Mouse (Mus musculus) midbrain, embryonic 15.5 days (tissue): ENCODE measurements around the gene Gm14569. TPM values are rescaled to one million over a fixed set of nuclear protein-coding genes. Genes with fewer than 3 reads are reported as not detected.
A peak's percentile ranks its signal among the peaks of the same experiment; 100 is the strongest.

Experiments
- ATAC-seq: fragments of 200-750 bp; cut with Nextera tagmentation; replicated peaks from 2 replicates; pipeline ENCODE4 v1.8.0; 2017; ENCODE audit warnings: moderate TSS enrichment
- H3K27ac ChIP-seq: fragments of 300-500 bp; sonication (generic); 2 replicates; pipeline ENCODE4 v1.5.1; 2015; ENCODE audit warnings: mild to moderate bottlenecking, inconsistent platforms
- H3K27me3 ChIP-seq: fragments of 300-500 bp; sonication (generic); replicated peaks from 2 replicates; pipeline ENCODE4 v1.6.1; 2015; ENCODE audit warnings: inconsistent platforms
- H3K36me3 ChIP-seq: fragments of 300-500 bp; sonication (generic); replicated peaks from 2 replicates; pipeline ENCODE4 v1.6.1; 2015; ENCODE audit warnings: inconsistent platforms
- H3K4me1 ChIP-seq: fragments of 300-500 bp; sonication (generic); 2 replicates; pipeline ENCODE4 v1.6.1; 2015; ENCODE audit warnings: inconsistent platforms
- H3K4me2 ChIP-seq: fragments of 300-500 bp; sonication (generic); 2 replicates; pipeline ENCODE4 v1.6.1; 2015; ENCODE audit warnings: inconsistent platforms, mild to moderate bottlenecking, moderate library complexity
- H3K4me3 ChIP-seq: fragments of 300-500 bp; sonication (generic); 2 replicates; pipeline ENCODE4 v1.5.1; 2015; ENCODE audit warnings: mild to moderate bottlenecking, inconsistent platforms
- H3K9ac ChIP-seq: fragments of 300-500 bp; sonication (generic); 2 replicates; pipeline ENCODE4 v1.6.1; 2015; ENCODE audit warnings: mild to moderate bottlenecking, inconsistent platforms
- H3K9me3 ChIP-seq: fragments of 300-500 bp; sonication (generic); 2 replicates; pipeline ENCODE4 v1.6.1; 2016; ENCODE audit warnings: inconsistent platforms
- WGBS: fragments of 180-500 bp; shearing (Covaris S2); methylation state at CpG from one replicate; pipeline ENCODE4 v1.1.7; 2015; ENCODE audit warnings: mixed read lengths; 5-methylcytosine and 5-hydroxymethylcytosine counted together
- microRNA-seq: library from miRNA; unstranded; fragments of <30 nt; microRNA quantifications from one replicate; pipeline ENCODE4, GENCODE M21; 2016
- polyA plus RNA-seq: library from polyadenylated mRNA; unstranded; fragments of >200 nt; fragmentation: Nextera tagmentation; extraction: Ambion mirVana; gene quantifications from 2 replicates; pipeline ENCODE4 v1.2.1, GENCODE M21; 2015

Gene Gm14569
- polyA plus RNA-seq, 1 experiment from 2014 or later = not detected

GRCm38 (mm10) chrX:36437932-36438331 is 53.7 kb downstream of the Gm14569 start:
- H3K9me3 ChIP-seq = no peaks in the 10 kb centered on the region
- ATAC-seq = no peak
- H3K4me1 ChIP-seq = no peaks in the 10 kb centered on the region
- WGBS = 92% methylated on average over 1 of the region's 1 CpGs
- no peaks in the 10 kb centered on the region for H3K27me3 ChIP-seq
- H3K9ac ChIP-seq = no peak overlapping the region
- H3K36me3 ChIP-seq = no peaks in the 10 kb centered on the region
- H3K27ac ChIP-seq = no peak overlapping the region
- no peak overlapping the region for H3K4me2 ChIP-seq
- H3K4me3 ChIP-seq = no peak overlapping the region

DNA sequence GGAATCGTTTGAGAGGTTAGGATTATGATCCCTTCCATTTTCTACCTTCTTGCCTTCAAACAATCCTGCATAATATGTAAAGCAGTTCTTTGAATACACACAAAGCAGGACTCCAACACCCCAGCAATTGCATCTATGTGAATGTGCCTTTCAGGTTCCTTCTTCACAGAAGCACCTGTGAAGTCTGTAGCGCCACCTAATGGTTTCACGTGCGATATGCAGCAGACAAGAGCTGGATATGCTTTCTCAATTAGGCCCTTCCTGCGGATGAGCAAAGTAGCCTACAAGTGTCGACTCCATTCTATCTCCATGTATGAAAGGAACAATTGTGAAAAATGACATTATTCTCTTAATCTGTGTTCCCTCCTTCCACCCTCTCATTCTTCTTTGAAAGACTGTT is 56.6 kb downstream of the Gm14569 start:
- Histone ChIP-seq H3K27me3 (no peaks in the 10 kb centered on the region), H3K36me3 (no peaks in the 10 kb centered on the region), H3K27ac (no peak overlapping the region), H3K9me3 (no peaks in the 10 kb centered on the region), H3K9ac (no peak overlapping the region), H3K4me3 (no peak overlapping the region), H3K4me2 (no peak overlapping the region), H3K4me1 (no peaks in the 10 kb centered on the region)
- no peak for ATAC-seq
- 46% methylated on average over 6 of the region's 6 CpGs for WGBS

- no peak overlapping the region for H3K4me2 ChIP-seq
- H3K27me3 ChIP-seq = no peaks in the 10 kb centered on the region
- no peak overlapping the region for H3K4me3 ChIP-seq
- H3K36me3 ChIP-seq = no peaks in the 10 kb centered on the region
- WGBS = 77% methylated on average over 3 of the region's 3 CpGs
- no peak for ATAC-seq
- H3K9ac ChIP-seq = no peak overlapping the region
- H3K4me1 ChIP-seq = no peaks in the 10 kb centered on the region
- no peaks in the 10 kb centered on the region for H3K9me3 ChIP-seq
- H3K27ac ChIP-seq = no peak overlapping the region
These were observed 72.5 kb downstream of the Gm14569 start for GRCm38 (mm10) chrX:36419153-36419552.

- Histone ChIP-seq H3K9me3 (no peaks in the 10 kb centered on the region), H3K27ac (no peak overlapping the region), H3K27me3 (no peaks in the 10 kb centered on the region), H3K9ac (no peak overlapping the region), H3K4me1 (no peaks in the 10 kb centered on the region), H3K36me3 (no peaks in the 10 kb centered on the region), H3K4me2 (no peak overlapping the region), H3K4me3 (no peak overlapping the region)
- ATAC-seq = no peak
- 70% methylated on average over 6 of the region's 6 CpGs for WGBS
These were observed 89.3 kb downstream of the Gm14569 start for GRCm38 (mm10) chrX:36402316-36402715.

DNA sequence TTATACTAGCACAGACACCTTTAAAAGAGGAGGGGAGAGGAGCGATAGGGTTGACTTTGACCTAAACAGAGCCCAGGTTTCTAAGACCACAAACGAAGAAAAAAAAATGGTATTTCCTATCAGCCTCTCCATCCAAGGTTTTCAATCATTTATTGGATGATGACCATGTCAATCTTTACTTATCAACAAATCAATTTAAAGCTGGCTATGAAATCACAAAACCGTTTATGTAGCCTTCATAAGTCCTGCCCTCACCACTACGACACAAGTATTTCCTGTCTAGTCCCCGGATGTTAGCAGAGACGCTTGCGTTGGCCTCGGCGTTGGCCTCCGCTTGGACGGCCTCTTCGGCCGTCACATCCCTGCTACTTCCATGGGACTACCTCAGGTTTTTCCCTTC is 90.7 kb downstream of the Gm14569 start, which contains the start of gene Gm6268:
Gene Gm6268 (plus strand): TSS at position 301 of the 400 bp plus-strand sequence.
- Histone ChIP-seq H3K27me3 (no peaks in the 10 kb centered on the region), H3K9me3 (no peaks in the 10 kb centered on the region), H3K36me3 (no peaks in the 10 kb centered on the region), H3K4me3 (no peak within 1 kb of the TSS), H3K4me2 (no peak within 1 kb of the TSS), H3K9ac (no peak within 1 kb of the TSS), H3K4me1 (no peaks in the 10 kb centered on the region), H3K27ac (no peak within 1 kb of the TSS)
- WGBS = 94% methylated on average over 13 of the region's 13 CpGs
- no peak for ATAC-seq

- ATAC-seq = peak; percentile 81
- Histone ChIP-seq H3K9ac (no peak overlapping the region), H3K9me3 (no peaks in the 10 kb centered on the region), H3K4me2 (no peak overlapping the region), H3K4me1 (no peaks in the 10 kb centered on the region), H3K27ac (no peak overlapping the region), H3K27me3 (no peaks in the 10 kb centered on the region), H3K4me3 (no peak overlapping the region), H3K36me3 (no peaks in the 10 kb centered on the region)
- WGBS = 48% methylated on average over 6 of the region's 6 CpGs
These were observed 98.4 kb downstream of the Gm14569 start for GRCm38 (mm10) chrX:36393279-36393678.

- Histone ChIP-seq H3K9ac (no peak overlapping the region), H3K27me3 (no peaks in the 10 kb centered on the region), H3K27ac (no peak overlapping the region), H3K4me3 (no peak overlapping the region), H3K9me3 (no peaks in the 10 kb centered on the region), H3K4me1 (no peaks in the 10 kb centered on the region), H3K4me2 (no peak overlapping the region), H3K36me3 (no peaks in the 10 kb centered on the region)
- ATAC-seq = no peak
- WGBS = 70% methylated on average over 6 of the region's 6 CpGs
These were observed 99.0 kb downstream of the Gm14569 start for GRCm38 (mm10) chrX:36392672-36393071.

DNA sequence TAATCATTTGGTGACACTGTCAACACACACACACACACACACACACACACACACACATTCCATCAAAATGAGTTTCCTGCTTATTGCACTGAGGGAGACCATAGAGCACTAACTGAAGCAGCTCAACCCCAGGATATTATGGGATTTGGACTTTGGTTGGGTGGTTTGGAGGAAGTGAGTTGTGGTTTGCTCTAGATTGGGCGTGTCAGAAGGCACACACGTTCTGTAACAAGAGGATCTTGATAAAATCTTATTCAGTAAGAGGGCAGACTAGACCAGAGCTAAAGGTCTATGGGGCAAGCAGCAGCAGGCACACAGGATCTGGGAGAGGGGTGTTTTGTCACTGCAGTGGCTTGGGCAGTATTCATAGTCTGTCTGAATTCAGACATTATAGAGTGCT is 101.1 kb downstream of the Gm14569 start:
- WGBS = 69% methylated on average over 2 of the region's 2 CpGs
- no peak overlapping the region for H3K4me3 ChIP-seq
- H3K36me3 ChIP-seq = no peaks in the 10 kb centered on the region
- H3K9ac ChIP-seq = no peak overlapping the region
- H3K4me2 ChIP-seq = no peak overlapping the region
- no peaks in the 10 kb centered on the region for H3K9me3 ChIP-seq
- H3K4me1 ChIP-seq = no peaks in the 10 kb centered on the region
- no peaks in the 10 kb centered on the region for H3K27me3 ChIP-seq
- ATAC-seq = no peak
- H3K27ac ChIP-seq = no peak overlapping the region

GRCm38 (mm10) chrX:36389971-36390370 is 101.7 kb downstream of the Gm14569 start:
- Histone ChIP-seq H3K36me3 (no peaks in the 10 kb centered on the region), H3K27me3 (no peaks in the 10 kb centered on the region), H3K4me3 (no peak overlapping the region), H3K4me2 (no peak overlapping the region), H3K4me1 (no peaks in the 10 kb centered on the region), H3K9ac (no peak overlapping the region), H3K9me3 (no peaks in the 10 kb centered on the region), H3K27ac (no peak overlapping the region)
- no peak for ATAC-seq
- 37% methylated on average over 3 of the region's 3 CpGs for WGBS

DNA sequence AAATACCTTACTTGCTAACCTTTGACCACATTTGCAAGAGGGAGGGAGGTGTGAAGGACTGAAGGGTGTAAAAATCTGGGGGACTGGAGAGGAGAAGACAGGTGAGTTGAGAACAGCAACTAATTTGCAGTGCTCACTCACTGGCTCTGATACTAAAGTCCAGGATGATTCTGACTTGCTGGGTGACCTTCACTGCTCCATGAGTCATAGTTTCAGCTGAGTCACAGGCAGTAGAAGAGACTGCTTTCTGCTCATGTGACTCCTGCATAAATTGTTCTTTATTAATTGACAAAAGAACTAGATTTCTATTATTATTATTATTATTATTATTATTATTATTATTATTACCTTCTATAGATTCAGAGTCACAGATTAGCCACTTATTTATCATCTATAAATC is 106.3 kb downstream of the Gm14569 start:
- Histone ChIP-seq H3K27me3 (no peaks in the 10 kb centered on the region), H3K27ac (no peak overlapping the region), H3K4me2 (no peak overlapping the region), H3K9ac (no peak overlapping the region), H3K4me3 (no peak overlapping the region), H3K36me3 (no peaks in the 10 kb centered on the region), H3K4me1 (no peaks in the 10 kb centered on the region), H3K9me3 (no peaks in the 10 kb centered on the region)
- ATAC-seq = no peak

Small RNA genes within 50 kb of the gene (microRNA-seq; reads per million reads assigned to microRNA genes)
- gene Gm44485 = not detected

Other genes with a start within 250 kb of the Gm14569 start
- 0.44 and 0.46 TPM in 2 replicates for gene Lonrf3, start 163.5 kb downstream of the Gm14569 start, polyA plus RNA-seq
- gene Gm6268, start 90.5 kb downstream of the Gm14569 start, polyA plus RNA-seq = not detected in 2 replicates
- gene Pgrmc1, start 106.4 kb upstream of the Gm14569 start, polyA plus RNA-seq = 682 and 686 TPM in 2 replicates
- gene Akap17b, start 153.6 kb upstream of the Gm14569 start, polyA plus RNA-seq = 6.0 and 6.1 TPM in 2 replicates